Mouse (Mus musculus) gastrocnemius, postnatal 36 days (tissue): ENCODE data around the gene Cwc22. TPM values are rescaled to one million over a fixed set of nuclear protein-coding genes. Genes with fewer than 3 reads are reported as not detected.

ENCODE experiments used
- DNase-seq, 2 experiments: peaks; one replicate each; pipeline ENCODE4 v3.0.0; 2022
- intact Hi-C: fragments of 180-260 bp; cut with DNase I; formaldehyde crosslinking; loops from one replicate; pipeline ENCODE4 v1.15.1; 2025
- total RNA-seq, 2 experiments: library from RNA; stranded (reverse); gene quantifications; 2 replicates each; pipeline ENCODE4 v1.2.3; 2021

Cwc22 gene
- total RNA-seq, 2 experiments from 2014 or later, result 12.9 to 15.3 TPM

DNA sequence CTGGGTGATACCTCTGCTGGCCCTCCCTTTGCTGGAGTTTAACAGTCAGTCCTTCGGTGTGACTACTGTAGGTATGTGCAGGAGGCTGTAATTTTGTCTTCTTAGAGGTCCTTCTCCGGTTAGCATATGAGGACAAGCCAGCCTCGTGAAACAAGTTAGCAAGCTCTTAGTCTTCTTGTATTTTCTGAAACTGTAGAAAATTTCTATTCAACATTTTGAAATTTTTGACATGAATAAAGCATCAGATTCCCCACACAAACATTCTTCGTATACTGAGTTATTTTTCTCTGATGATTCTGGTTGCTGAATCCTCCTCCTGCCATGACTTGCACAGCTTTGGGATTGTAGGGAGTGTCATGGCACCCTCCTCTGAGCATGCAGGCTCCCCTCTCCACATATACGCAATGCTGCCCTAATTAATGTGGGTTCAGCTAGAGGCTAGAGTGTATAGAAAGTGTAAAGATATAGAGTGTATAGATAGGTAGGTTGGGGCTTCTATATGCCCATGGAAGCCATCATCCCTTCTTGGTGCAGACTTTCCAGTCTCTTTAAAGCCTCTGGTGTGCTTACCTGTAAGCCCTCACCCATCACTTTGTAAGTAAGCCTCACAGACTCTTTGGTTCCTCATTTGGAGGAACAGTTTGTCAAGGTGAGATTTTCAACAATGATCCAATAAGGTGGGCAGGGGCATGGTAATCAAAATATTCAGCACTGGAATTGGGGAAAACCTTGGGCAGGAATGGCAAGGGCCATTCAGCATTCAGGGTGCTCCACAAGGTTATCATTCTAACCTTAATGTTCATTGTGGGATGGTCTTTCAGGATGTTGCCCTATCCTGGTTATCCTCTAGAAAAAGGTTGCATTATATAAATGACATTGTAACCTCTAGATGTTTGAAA, 64.6 kb downstream of the Cwc22 start:
- intact Hi-C loops, result loop anchor here (5.0 kb wide), 1 partner anchor 126 kb away; no protein-coding TSS in a partner anchor

DNA sequence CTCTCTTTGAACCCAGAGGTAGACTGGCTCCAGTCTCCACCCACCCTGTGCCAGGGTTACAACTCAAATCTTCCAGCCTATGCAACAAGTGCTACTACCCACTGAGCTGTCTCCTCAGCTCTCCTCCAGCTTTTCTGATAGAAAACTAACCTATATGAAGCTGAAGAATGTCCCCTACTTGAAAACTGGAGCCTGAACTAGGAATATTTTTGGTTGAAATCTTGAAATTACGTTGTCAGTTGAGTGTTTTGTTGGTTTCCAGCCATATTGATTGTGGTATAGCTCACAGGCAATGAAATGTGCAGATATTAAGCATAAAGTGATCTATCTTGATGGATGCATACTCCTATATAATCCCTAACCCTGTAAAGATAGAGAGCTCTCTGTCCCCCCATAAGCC, 65.8 kb downstream of the Cwc22 start:
- intact Hi-C loops, result loop anchor here (5.0 kb wide), 1 partner anchor 127 kb away; no protein-coding TSS in a partner anchor

More for the DNA sequence above, 64.6 kb downstream of the Cwc22 start:
- DNase-seq, result no peak

DNA sequence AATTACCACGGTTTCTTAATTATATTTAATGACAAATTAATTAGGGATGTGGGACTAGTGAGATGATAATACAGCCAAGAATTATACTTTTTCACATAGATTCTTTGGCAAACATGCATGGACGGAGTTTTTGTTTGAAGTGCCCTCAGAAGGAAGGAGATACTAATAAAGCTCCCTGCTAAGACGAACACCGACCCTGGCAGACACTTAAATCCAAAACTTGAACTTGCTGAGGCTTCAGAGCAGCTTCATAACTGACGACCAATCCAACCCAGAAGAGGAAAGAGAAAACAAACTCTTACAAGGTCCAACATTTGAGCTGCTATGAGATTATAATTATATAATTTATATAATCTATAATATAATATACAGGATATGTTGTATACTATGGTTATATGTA, 66.4 kb downstream of the Cwc22 start:
- no peak for DNase-seq
- intact Hi-C loops, result loop anchor here (5.0 kb wide), 1 partner anchor 128 kb away; no protein-coding TSS in a partner anchor

More for the DNA sequence above, 65.8 kb downstream of the Cwc22 start:
- DNase-seq, result no peak

DNA sequence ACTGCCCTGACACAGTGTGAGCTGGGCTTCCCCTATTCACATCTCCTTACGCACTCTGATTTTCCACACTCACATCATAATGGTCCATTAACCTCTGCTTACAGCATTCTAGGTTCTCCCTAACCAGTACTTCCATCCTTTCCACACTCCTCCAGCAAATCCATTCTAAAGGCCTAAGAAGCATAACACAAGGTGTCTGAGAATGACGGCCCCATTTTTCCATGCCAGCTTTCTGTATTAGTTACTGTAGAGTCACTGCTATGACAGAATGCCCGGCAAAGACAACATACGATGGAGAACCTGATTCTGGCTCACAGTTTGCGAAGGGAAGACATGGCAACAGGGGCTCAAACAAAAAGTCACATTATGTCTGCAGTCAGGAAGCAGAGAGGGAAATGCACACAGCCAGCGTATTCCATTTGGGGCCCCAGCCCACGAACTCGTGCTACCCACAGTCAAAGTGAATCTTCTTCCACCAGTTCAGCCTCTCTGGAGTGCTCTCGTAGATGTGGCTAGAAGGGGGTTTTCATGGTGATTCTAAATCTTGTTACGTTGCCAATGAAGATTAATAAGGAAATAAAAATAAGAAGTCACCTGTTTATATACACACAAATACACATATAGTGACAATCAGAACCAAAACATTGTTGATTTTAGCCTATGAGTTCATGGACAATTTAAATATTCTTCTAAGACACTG, 68.9 kb downstream of the Cwc22 start:
- intact Hi-C loops, result no loop called here
- DNase-seq, result no peak

DNA sequence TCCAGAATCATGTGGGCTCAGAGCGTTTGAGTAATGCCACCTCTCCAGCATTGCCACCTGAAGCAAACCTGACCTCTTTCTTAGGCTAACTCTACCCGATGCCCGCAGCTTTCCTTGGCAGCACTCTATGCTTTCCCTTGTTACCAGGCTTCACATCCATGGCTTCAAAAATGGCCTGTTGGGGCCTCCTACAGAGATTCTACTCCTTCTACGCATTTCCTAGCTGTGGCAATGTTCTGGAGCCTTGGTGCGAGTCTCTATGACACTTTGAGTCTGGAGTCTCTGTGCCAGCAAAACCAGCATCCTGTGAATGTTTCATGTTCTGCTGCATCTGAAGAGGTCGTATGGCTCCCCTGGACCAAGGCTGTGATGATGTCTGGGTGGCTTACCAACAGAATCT, 69.8 kb downstream of the Cwc22 start:
- no peak for DNase-seq
- intact Hi-C loops, result no loop called here

DNA sequence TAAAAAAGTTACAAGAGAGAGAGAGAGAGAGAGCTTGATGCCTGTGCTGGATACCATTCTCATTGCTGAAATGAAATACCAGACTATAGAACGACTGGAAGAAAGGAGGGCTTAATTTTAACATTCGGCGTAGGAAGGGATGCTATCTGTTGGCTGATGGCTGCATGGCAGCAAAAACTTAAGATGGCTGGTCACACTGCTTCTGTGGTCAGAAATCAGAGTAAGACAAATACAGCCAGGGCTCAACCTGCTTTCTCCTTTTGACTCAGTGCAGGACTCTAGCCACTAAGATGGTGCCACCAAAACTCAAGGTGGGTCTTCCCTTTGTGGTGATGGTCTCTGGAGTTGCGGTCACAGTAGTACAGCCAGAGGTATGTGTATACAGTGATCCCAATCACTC, 70.7 kb downstream of the Cwc22 start:
- no peak for DNase-seq
- intact Hi-C loops, result no loop called here

DNA sequence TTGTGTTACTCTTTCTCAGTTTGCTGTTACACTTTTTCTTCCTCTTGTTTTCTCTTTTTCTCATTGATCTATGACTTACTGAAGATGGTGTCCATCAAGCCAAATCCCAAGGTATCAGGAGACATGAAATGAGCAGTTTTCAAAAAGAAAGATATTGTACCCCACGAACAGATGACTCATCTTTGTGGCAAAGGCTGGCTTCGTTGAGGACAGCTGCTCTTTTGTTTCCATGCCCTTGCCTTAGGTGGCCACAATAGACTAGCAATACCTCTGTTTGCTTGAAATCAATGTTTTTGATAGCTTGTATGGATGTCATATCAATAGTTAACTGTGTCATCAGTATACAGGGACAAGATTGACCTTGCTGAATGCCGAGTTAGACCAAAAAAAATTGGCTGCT, 71.5 kb downstream of the Cwc22 start:
- intact Hi-C loops, result no loop called here
- DNase-seq, result no peak

DNA sequence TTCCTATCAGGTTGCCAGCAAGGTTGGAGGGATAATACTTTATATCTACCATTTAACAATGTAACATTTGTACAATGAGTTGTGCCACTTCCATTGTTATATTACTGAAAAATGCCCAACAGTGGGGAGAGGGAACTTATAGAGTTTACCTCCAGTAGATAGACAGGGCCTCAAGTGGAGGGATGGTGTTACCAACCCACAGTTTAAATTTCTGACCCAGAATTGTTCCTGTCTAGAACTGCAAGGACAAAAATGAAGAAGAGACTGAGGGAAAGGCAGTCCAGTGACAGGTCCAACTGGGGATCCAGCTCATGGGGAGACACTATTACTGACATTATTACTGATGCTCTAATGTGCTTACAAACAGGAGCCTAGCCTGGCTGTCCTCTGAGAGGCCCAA, 72.4 kb downstream of the Cwc22 start:
- intact Hi-C loops, result no loop called here
- DNase-seq, result no peak

DNA sequence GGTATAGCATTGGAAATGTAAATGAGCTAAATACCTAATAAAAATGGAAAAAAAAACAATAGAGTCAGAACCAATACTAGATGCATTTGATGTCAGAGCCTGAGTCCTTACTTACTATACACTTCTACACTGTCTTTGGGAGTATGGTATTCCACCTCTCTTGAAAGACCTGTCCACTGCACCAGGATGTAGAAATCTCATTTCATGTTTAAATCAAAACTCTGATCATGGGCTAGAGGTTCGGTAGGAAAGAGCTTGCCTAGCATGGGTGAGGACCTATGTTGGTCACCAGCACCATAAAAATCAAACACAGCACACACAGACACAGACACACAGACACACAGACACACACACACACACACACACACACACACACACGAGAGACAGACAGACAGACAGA, 73.5 kb downstream of the Cwc22 start:
- intact Hi-C loops, result no loop called here
- DNase-seq, result no peak

DNA sequence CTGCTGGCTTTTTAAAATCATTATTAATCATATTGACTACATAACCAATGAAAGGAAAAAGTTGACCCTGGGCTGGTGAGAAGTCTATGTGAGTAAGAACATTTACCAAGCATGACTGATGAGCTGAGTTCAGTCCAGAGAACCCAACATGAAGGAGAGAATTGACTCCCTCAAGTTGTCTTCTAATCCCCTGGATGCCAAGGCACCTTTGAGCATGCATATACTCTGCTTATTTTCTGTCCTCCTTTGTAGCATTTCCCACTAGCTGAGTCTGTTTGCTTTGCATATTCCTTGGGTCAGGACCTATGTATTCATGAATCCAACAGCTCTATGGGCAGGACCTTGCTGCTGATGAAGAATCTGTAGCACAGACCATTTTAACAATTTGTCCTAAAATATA, 75.0 kb downstream of the Cwc22 start:
- intact Hi-C loops, result no loop called here
- no peak for DNase-seq

DNA sequence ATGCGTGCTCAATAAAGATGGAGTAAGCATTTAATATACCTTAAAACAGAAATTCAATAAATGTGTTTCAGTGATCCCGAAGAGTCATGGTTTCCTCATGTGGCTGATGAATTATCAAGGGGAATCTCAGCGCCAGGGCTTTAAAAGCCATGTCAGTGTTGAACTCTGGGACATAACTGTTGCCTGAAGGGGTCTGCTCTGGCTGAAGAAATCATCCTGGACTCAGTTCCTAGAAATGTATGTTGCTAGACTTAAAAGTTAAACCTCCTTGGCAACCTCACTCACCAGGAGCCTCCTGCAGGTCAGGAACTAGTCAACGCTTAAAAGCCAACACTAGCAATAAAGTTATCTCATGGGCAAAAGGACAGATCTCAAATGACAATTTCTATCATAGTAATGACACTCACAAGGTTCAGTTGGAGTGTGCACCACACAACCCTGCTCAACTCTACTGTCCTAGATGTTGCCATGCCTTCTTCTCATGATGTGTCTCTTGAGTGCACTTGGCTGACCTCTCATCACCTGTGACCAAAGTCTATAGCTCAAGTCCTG, 76.4 kb downstream of the Cwc22 start:
- intact Hi-C loops, result no loop called here
- DNase-seq, result no peak

DNA sequence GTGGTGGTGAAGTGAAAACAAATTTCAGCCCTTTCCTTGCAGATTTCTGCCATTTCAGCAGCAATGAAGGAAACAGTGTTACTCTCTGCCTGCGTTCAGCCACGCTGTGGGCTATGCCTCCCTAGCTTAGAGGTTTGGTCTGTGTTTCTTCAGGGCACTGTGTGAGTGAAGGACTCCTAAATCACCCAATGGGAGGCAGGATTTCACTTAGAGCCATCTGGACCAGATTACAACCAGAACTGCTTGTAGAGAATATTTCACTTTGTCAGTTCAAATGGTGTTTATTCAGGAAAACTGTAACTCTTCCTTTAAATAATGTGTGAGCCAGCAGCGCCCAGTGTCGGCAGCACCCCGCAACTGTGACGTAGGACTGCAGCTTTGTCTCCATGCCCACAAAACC, 82.2 kb downstream of the Cwc22 start:
- no peak for DNase-seq
- intact Hi-C loops, result no loop called here

DNA sequence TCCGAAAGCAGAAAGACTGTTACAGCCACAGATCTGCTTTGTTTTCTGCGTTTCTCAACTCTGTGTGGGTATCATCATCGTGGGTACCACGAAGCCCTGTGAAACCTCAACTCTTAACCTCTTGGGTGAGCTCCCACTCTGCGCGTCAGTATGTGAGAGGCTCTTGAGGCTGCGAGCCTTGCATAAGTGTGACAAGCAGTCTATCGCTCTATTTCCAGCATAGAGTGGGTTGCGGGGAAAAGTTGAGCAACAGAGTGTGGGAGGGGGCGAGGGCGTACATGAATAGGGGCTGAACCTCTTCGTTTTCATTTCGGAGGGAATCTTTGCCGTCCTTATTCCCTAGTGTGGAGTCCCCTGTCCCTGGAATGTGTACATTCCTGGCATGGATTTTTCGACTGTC, 82.7 kb downstream of the Cwc22 start:
- intact Hi-C loops, result no loop called here
- no peak for DNase-seq

DNA sequence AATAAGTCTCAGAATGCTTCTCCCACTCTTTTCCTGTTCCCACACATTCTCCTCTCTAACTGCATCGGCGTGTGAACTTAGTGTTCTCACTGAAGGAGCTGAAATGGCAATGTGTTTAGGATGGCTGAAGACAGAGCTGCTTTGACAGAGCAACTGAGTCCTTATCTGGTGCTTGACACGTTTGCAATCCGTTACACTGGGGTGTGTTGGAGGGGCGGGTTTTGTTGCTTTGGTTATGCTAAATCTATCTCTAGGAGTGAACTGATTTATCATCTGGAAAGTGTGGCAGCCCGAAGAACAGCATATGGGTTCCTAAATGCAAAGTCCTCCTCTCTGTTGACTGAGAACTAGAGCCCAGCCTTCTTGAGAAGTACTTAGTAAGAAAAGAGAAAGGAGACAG, 104.7 kb downstream of the Cwc22 start:
- intact Hi-C loops, result no loop called here

DNA sequence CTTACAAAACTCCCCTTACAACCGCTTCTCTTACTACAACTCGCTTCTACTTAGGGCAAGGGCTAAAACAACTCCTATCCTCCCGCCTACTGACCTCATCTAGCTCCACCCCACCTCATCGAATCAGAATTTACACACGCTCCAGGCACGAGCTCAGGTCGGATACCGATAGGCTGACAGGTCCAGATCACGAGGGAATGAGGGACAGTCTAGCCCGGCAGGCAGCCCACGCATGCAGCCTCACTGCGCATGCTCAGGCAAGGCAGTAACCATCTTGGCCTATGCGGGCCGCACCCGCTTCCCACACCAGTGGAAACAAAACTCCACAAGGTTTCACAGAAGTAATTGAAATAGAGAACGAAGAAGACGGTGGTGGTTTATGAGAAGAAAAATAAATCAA, 106.6 kb downstream of the Cwc22 start:
- DNase-seq, result no peak
- intact Hi-C loops, result no loop called here

More for the DNA sequence above, 104.7 kb downstream of the Cwc22 start:
- DNase-seq, result no peak

DNA sequence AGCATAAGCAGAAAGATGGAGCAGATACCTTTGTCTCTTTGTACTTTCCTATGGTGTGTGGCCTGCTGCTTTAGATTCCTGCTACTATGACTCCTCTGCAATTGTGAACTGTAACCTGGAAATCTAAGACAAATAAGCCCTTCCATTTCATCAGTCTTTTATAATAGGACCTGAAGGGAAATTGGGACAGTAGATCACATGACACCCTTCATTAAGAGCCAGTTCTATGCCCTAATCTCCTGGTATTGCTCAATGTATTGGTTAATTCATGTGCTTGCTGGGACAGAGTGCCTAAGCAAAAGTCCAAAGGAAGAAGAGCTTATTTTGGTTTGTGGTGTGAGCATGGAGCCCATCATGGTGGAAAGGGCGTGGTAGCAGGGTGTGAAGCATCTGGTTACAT, 107.5 kb downstream of the Cwc22 start:
- DNase-seq, result no peak
- intact Hi-C loops, result no loop called here

DNA sequence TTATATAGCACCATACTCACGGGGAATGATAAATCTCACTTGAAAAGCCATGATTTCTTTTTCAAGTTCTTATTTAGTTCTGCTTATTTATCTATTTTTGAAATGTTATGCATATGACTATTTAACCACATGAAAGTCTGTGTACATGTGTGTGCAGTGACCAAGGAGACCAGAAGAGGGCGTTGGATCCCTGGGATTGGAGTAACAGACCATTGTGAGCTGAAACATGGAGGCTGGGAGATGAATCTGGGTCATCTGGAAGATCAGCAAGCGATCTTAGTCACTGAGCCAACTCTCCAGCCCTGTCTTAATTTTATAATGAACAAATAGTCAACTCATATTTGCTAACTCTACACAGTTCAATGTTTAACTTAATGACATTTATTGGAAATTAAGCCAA, 110.4 kb downstream of the Cwc22 start:
- intact Hi-C loops, result no loop called here
- DNase-seq, result no peak
